Mouse (Mus musculus): ENCODE measurements at regions not wholly inside any gene's neighbourhood (a gene's known extent, or its start where the extent isn't known, plus 50 kb on each side); places are given as distances from the start of the nearest gene placed in this dataset.

- peak; percentile 78 for DNase-seq (ENCODE audit: low read depth, low spot score)
- H3K36me3 ChIP-seq (ENCODE audit: control insufficient read depth, insufficient read depth, low read length, poor library complexity, severe bottlenecking), result no peaks in the 10 kb centered on the region
- H3K27me3 ChIP-seq (ENCODE audit: control insufficient read depth, insufficient read depth, low read length, poor library complexity, severe bottlenecking), result no peaks in the 10 kb centered on the region
Observed at GRCm38 (mm10) chr5:74943737-74944403, 100.7 kb downstream of the Chic2 start.

- Histone ChIP-seq H3K36me3 (ENCODE audit: control insufficient read depth, insufficient read depth, low read length, poor library complexity, severe bottlenecking) (no peaks in the 10 kb centered on the region), H3K27me3 (ENCODE audit: control insufficient read depth, insufficient read depth, low read length, poor library complexity, severe bottlenecking) (no peaks in the 10 kb centered on the region)
Observed at GRCm38 (mm10) chr5:74941426-74941825, 103.1 kb downstream of the Chic2 start.

GRCm38 (mm10) chr5:74937416-74937940, 107.1 kb downstream of the Chic2 start:
- H3K27me3 ChIP-seq (ENCODE audit: control insufficient read depth, insufficient read depth, low read length, poor library complexity, severe bottlenecking), result no peaks in the 10 kb centered on the region
- DNase-seq (ENCODE audit: low read depth, low spot score), result no peak
- no peaks in the 10 kb centered on the region for H3K36me3 ChIP-seq (ENCODE audit: control insufficient read depth, insufficient read depth, low read length, poor library complexity, severe bottlenecking)

More at GRCm38 (mm10) chr5:74941426-74941825, 103.1 kb downstream of the Chic2 start:
- no peak for DNase-seq (ENCODE audit: low read depth, low spot score)

- Histone ChIP-seq H3K36me3 (ENCODE audit: control insufficient read depth, insufficient read depth, low read length, poor library complexity, severe bottlenecking) (no peaks in the 10 kb centered on the region), H3K27me3 (ENCODE audit: control insufficient read depth, insufficient read depth, low read length, poor library complexity, severe bottlenecking) (no peaks in the 10 kb centered on the region)
- DNase-seq (ENCODE audit: low read depth, low spot score), result no peak
Observed at GRCm38 (mm10) chr5:74936087-74936486, 108.5 kb downstream of the Chic2 start.

- H3K27me3 ChIP-seq (ENCODE audit: control insufficient read depth, insufficient read depth, low read length, poor library complexity, severe bottlenecking), result no peaks in the 10 kb centered on the region
- H3K36me3 ChIP-seq (ENCODE audit: control insufficient read depth, insufficient read depth, low read length, poor library complexity, severe bottlenecking), result no peaks in the 10 kb centered on the region
- DNase-seq (ENCODE audit: low read depth, low spot score), result no peak
Observed at GRCm38 (mm10) chr5:74935676-74936075, 108.9 kb downstream of the Chic2 start.

GRCm38 (mm10) chr5:74933276-74933675, 111.3 kb downstream of the Chic2 start:
- no peaks in the 10 kb centered on the region for H3K36me3 ChIP-seq (ENCODE audit: control insufficient read depth, insufficient read depth, low read length, poor library complexity, severe bottlenecking)
- no peaks in the 10 kb centered on the region for H3K27me3 ChIP-seq (ENCODE audit: control insufficient read depth, insufficient read depth, low read length, poor library complexity, severe bottlenecking)
- no peak for DNase-seq (ENCODE audit: low read depth, low spot score)

GRCm38 (mm10) chr5:74932206-74932605, 112.4 kb downstream of the Chic2 start:
- DNase-seq (ENCODE audit: low read depth, low spot score), result no peak
- H3K27me3 ChIP-seq (ENCODE audit: control insufficient read depth, insufficient read depth, low read length, poor library complexity, severe bottlenecking), result no peaks in the 10 kb centered on the region
- H3K36me3 ChIP-seq (ENCODE audit: control insufficient read depth, insufficient read depth, low read length, poor library complexity, severe bottlenecking), result no peaks in the 10 kb centered on the region

GRCm38 (mm10) chr5:74931765-74932164, 112.8 kb downstream of the Chic2 start:
- Histone ChIP-seq H3K36me3 (ENCODE audit: control insufficient read depth, insufficient read depth, low read length, poor library complexity, severe bottlenecking) (no peaks in the 10 kb centered on the region), H3K27me3 (ENCODE audit: control insufficient read depth, insufficient read depth, low read length, poor library complexity, severe bottlenecking) (no peaks in the 10 kb centered on the region)
- no peak for DNase-seq (ENCODE audit: low read depth, low spot score)

- no peaks in the 10 kb centered on the region for H3K36me3 ChIP-seq (ENCODE audit: control insufficient read depth, insufficient read depth, low read length, poor library complexity, severe bottlenecking)
- DNase-seq (ENCODE audit: low read depth, low spot score), result no peak
- H3K27me3 ChIP-seq (ENCODE audit: control insufficient read depth, insufficient read depth, low read length, poor library complexity, severe bottlenecking), result no peaks in the 10 kb centered on the region
Observed at GRCm38 (mm10) chr5:74927543-74927942, 117.0 kb downstream of the Chic2 start.

- DNase-seq (ENCODE audit: low read depth, low spot score), result no peak
- no peaks in the 10 kb centered on the region for H3K36me3 ChIP-seq (ENCODE audit: control insufficient read depth, insufficient read depth, low read length, poor library complexity, severe bottlenecking)
- H3K27me3 ChIP-seq (ENCODE audit: control insufficient read depth, insufficient read depth, low read length, poor library complexity, severe bottlenecking), result no peaks in the 10 kb centered on the region
Observed at GRCm38 (mm10) chr5:74925769-74926168, 118.8 kb downstream of the Chic2 start.

- H3K27me3 ChIP-seq (ENCODE audit: control insufficient read depth, insufficient read depth, low read length, poor library complexity, severe bottlenecking), result no peaks in the 10 kb centered on the region
- no peak for DNase-seq (ENCODE audit: low read depth, low spot score)
- H3K36me3 ChIP-seq (ENCODE audit: control insufficient read depth, insufficient read depth, low read length, poor library complexity, severe bottlenecking), result no peaks in the 10 kb centered on the region
Observed at GRCm38 (mm10) chr5:74924031-74924533, 120.5 kb downstream of the Chic2 start.

- no peak for DNase-seq (ENCODE audit: low read depth, low spot score)
- no peaks in the 10 kb centered on the region for H3K36me3 ChIP-seq (ENCODE audit: control insufficient read depth, insufficient read depth, low read length, poor library complexity, severe bottlenecking)
- no peaks in the 10 kb centered on the region for H3K27me3 ChIP-seq (ENCODE audit: control insufficient read depth, insufficient read depth, low read length, poor library complexity, severe bottlenecking)
Observed at GRCm38 (mm10) chr5:74923337-74923736, 121.2 kb downstream of the Chic2 start.

GRCm38 (mm10) chr5:74922881-74923280, 121.7 kb downstream of the Chic2 start:
- H3K27me3 ChIP-seq (ENCODE audit: control insufficient read depth, insufficient read depth, low read length, poor library complexity, severe bottlenecking), result no peaks in the 10 kb centered on the region
- no peaks in the 10 kb centered on the region for H3K36me3 ChIP-seq (ENCODE audit: control insufficient read depth, insufficient read depth, low read length, poor library complexity, severe bottlenecking)
- DNase-seq (ENCODE audit: low read depth, low spot score), result no peak

- no peak for DNase-seq (ENCODE audit: low read depth, low spot score)
- no peaks in the 10 kb centered on the region for H3K27me3 ChIP-seq (ENCODE audit: control insufficient read depth, insufficient read depth, low read length, poor library complexity, severe bottlenecking)
- H3K36me3 ChIP-seq (ENCODE audit: control insufficient read depth, insufficient read depth, low read length, poor library complexity, severe bottlenecking), result no peaks in the 10 kb centered on the region
Observed at GRCm38 (mm10) chr5:74920939-74921338, 123.6 kb downstream of the Chic2 start.

- DNase-seq (ENCODE audit: low read depth, low spot score), result no peak
- H3K27me3 ChIP-seq (ENCODE audit: control insufficient read depth, insufficient read depth, low read length, poor library complexity, severe bottlenecking), result no peaks in the 10 kb centered on the region
- H3K36me3 ChIP-seq (ENCODE audit: control insufficient read depth, insufficient read depth, low read length, poor library complexity, severe bottlenecking), result no peaks in the 10 kb centered on the region
Observed at GRCm38 (mm10) chr5:74920490-74920889, 124.1 kb downstream of the Chic2 start.

Measured in splenic B cell, adult 2 months (primary cell).